Mouse (Mus musculus): Measurements from ENCODE around the gene Clcn2.
A peak's percentile ranks its signal among the peaks of the same experiment; 100 is the strongest.

Clcn2 gene

GRCm38 (mm10) chr16:20717181-20717977 is at the start of gene Clcn2, which contains the start of gene Polr2h:
Gene Clcn2, minus strand, starts transcription at chr16:20717746.
Gene Polr2h, plus strand, starts transcription at chr16:20717665.
- peak; percentile 90 for DNase-seq (ENCODE audit: low read depth, low spot score)

GRCm38 (mm10) chr16:20765244-20765643 is 47.7 kb upstream of the Clcn2 start:
- no peak for DNase-seq (ENCODE audit: low read depth, low spot score)

- DNase-seq (ENCODE audit: low read depth, low spot score), result no peak
Measured at GRCm38 (mm10) chr16:20761681-20762080, 44.1 kb upstream of the Clcn2 start.

GRCm38 (mm10) chr16:20757385-20757784 is 39.8 kb upstream of the Clcn2 start:
- no peak for DNase-seq (ENCODE audit: low read depth, low spot score)

- DNase-seq (ENCODE audit: low read depth, low spot score), result no peak
Measured at GRCm38 (mm10) chr16:20756052-20756451, 38.5 kb upstream of the Clcn2 start.

- no peak for DNase-seq (ENCODE audit: low read depth, low spot score)
Measured at GRCm38 (mm10) chr16:20750518-20750917, 33.0 kb upstream of the Clcn2 start.

GRCm38 (mm10) chr16:20746641-20747040 is 29.1 kb upstream of the Clcn2 start:
- no peak for DNase-seq (ENCODE audit: low read depth, low spot score)

- no peak for DNase-seq (ENCODE audit: low read depth, low spot score)
Measured at GRCm38 (mm10) chr16:20739845-20740244, 22.3 kb upstream of the Clcn2 start.

- no peak for DNase-seq (ENCODE audit: low read depth, low spot score)
Measured at GRCm38 (mm10) chr16:20736823-20737222, 19.3 kb upstream of the Clcn2 start.

GRCm38 (mm10) chr16:20736168-20736567 is 18.6 kb upstream of the Clcn2 start:
- no peak for DNase-seq (ENCODE audit: low read depth, low spot score)

- no peak for DNase-seq (ENCODE audit: low read depth, low spot score)
Measured at GRCm38 (mm10) chr16:20735651-20736050, 18.1 kb upstream of the Clcn2 start.

GRCm38 (mm10) chr16:20733731-20734730 is 16.5 kb upstream of the Clcn2 start, which contains the start of gene Thpo:
Gene Thpo, minus strand, starts transcription at chr16:20734511.
- no peak for DNase-seq (ENCODE audit: low read depth, low spot score)

GRCm38 (mm10) chr16:20732925-20733730 is 15.6 kb upstream of the Clcn2 start, which contains the start of gene Chrd:
Gene Chrd, plus strand, starts transcription at chr16:20733127.
- no peak for DNase-seq (ENCODE audit: low read depth, low spot score)

GRCm38 (mm10) chr16:20732251-20732924 is 14.8 kb upstream of the Clcn2 start:
- DNase-seq (ENCODE audit: low read depth, low spot score), result no peak

GRCm38 (mm10) chr16:20731688-20732087 is 14.1 kb upstream of the Clcn2 start:
- DNase-seq (ENCODE audit: low read depth, low spot score), result no peak

GRCm38 (mm10) chr16:20730293-20730711 is 12.8 kb upstream of the Clcn2 start:
- no peak for DNase-seq (ENCODE audit: low read depth, low spot score)

- DNase-seq (ENCODE audit: low read depth, low spot score), result no peak
Measured at GRCm38 (mm10) chr16:20726384-20726783, 8.8 kb upstream of the Clcn2 start.

GRCm38 (mm10) chr16:20725750-20726149 is 8.2 kb upstream of the Clcn2 start:
- no peak for DNase-seq (ENCODE audit: low read depth, low spot score)

- DNase-seq (ENCODE audit: low read depth, low spot score), result no peak
Measured at GRCm38 (mm10) chr16:20725321-20725720, 7.8 kb upstream of the Clcn2 start.

- DNase-seq (ENCODE audit: low read depth, low spot score), result no peak
Measured at GRCm38 (mm10) chr16:20724338-20724748, 6.8 kb upstream of the Clcn2 start.

GRCm38 (mm10) chr16:20723247-20723646 is 5.7 kb upstream of the Clcn2 start:
- no peak for DNase-seq (ENCODE audit: low read depth, low spot score)
